Mouse (Mus musculus) spleen, adult 2 months (tissue): ENCODE data around the gene Ttc27.

Experiments
- CTCF ChIP-seq: fragments of 200-500 bp; IDR thresholded peaks from 2 replicates; pipeline ENCODE4 v1.5.1; 2011; ENCODE audit warnings: mild to moderate bottlenecking, inconsistent platforms; ENCODE audit not compliant: insufficient read depth, insufficient read length, insufficient replicate concordance; ENCODE audit errors: extremely low read depth
- POLR2A ChIP-seq: fragments of 200-500 bp; IDR thresholded peaks from 2 replicates; pipeline ENCODE4 v1.6.1; 2011; ENCODE audit warnings: low read depth, low read length, inconsistent platforms

- TF ChIP-seq CTCF (no peak), POLR2A (no peak)
These were observed 378 bp upstream of the Ttc27 start for GRCm38 (mm10) chr17:74717091-74717617.
